Mouse (Mus musculus) heart, adult 10 weeks (tissue): ENCODE measurements around the gene Atxn3. TPM values are rescaled to one million over a fixed set of nuclear protein-coding genes. Genes with fewer than 3 reads are reported as not detected.

Source experiments
- polyA plus RNA-seq: library from polyadenylated mRNA; stranded (reverse); fragments of 350-450 nt; fragmentation: Illumina TruSeq; extraction: RNeasy Lipid Tissue Mini Kit (QIAGEN cat#74804); gene quantifications from one replicate; pipeline ENCODE4 v1.2.3, GENCODE M21; 2014; ENCODE audit warnings: low read depth, low replicate concordance

Atxn3 gene
- polyA plus RNA-seq, result 6.4 TPM

DNA sequence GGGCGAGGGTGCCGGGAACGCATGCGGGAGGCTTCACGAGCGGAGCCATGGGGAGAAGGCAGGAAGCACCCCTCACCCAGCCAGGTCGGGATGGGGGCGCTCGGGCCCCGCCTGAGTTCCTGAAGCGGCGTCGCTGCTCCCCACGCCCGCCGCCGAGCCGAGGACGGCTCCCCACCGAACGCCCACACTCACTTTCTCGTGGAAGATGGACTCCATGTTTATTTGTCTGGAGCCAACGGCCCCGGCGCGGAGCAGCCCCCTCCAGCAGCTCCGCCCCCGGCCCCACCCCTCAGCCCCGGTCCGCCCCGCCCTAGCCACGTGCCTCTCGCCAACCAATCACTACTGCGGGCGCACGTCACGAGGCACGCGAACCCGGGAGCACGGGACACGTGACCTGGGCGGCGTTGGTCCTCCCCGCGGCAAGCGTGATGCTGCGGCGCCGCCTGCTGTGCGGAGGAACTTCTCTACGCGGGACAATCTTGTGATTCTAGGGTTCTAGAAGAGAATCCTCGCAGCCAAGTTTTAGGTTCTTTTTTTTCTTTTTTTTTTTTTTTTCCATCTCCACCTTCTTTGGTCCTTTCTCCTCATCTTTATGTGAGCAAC, at the start of gene Atxn3:
TSS of gene Atxn3 (minus strand) at position 305 of the 603 bp plus-strand sequence.

DNA sequence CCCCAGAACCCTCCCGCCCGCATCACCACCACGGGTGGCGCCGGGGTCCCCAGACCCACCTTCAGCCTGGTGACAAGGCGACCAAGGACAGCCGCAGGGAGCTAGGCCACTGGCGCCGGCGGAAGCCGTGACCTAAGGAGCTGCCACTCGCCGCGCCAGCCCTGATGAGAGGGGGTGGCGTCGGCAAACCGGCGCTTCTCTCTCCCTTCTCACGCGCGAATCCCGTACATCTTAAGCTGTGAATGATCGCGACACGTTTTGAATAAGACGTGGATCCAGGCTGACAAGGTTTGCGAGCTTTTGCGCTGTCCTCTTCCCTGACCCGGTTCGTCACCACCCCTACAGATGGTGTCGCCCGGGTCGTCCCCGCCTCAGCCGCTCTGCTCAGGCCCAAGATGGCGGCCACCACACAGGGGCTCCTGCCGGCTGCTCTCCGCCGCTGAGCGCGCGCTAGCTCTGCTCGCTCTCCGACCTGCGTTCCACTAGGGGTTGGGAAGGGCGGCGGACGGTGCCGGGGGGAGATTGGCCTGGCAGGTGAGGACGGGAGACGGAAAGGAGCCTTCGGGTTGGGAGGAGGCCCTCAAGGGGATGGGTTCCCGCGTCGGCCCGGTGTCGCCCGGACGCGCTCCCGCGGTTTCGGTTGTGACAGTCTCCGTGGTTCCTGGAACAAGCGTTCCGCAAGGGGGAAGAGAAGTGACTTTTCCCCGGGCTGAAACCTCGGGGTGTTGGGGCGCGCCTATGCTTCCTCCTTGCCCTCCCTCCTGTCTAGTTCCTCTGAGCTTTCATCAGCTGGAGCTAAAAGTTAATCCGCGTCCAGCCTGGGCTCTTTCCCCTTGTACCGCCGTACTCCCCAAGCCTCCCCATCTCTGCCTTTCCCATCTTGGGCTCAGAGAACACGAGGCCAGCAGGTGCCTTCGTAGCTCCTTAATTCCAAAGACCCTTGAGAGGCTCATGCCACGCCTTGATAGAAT, 17.8 kb upstream of the Atxn3 start, which contains the start of gene Cpsf2:
TSS of gene Cpsf2 (plus strand) at position 388 of the 971 bp plus-strand sequence.

DNA sequence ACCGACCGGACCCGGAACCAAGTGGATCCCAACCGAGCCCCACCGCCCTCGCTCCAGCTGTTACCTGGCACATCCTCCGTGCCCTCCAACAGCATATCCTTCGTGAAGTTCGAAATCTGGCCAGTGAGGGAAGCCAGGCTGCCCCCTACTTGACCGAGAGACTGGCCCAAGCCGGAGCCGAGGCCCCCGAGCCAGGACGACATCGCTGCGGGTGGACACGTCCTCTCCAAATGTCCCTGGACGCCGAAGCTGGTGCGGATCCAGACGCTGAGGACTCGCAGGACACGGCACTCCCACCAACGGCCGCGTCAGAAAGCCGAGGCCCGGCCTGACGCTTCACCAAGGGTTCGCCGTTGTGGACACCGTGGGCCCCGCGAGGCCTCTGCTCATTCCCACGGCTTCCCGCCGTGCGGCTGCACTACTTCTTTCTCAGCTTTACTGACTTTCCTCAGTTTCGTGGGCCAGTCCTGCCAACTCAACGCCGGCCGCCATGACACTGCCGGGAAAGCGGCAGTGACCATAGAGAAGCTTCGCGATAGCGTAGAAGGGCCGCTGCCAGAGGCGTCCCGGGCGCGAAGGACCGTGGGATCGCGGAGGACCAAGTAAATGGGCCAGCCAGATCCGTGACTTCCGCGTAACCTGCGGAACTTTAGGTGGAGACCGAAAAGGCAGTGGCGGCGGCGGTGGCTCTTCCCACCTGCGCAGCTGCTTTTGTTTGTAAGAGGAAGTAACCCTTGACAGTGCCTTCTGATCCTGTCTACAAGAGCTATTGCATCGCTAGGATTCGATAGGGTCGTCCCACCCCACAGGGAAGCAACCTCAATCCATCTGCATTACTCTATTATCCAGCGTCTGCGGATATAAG, 45.2 kb downstream of the Atxn3 start, which contains the start of gene Trip11:
TSS of gene Trip11 (minus strand) at position 642 of the 865 bp plus-strand sequence.

Other genes starting within 250 kb of the Atxn3 start
- 0.08 TPM for gene Tc2n, start 239.7 kb downstream of the Atxn3 start, polyA plus RNA-seq
- 27.4 TPM for gene Fbln5, start 139.2 kb downstream of the Atxn3 start, polyA plus RNA-seq
- 18.0 TPM for gene Trip11, start 45.0 kb downstream of the Atxn3 start, polyA plus RNA-seq
- 12.4 TPM for gene Cpsf2, start 17.7 kb upstream of the Atxn3 start, polyA plus RNA-seq
- 1.0 TPM for gene Slc24a4, start 170.5 kb upstream of the Atxn3 start, polyA plus RNA-seq